Mouse (Mus musculus) heart, embryonic 13.5 days (tissue): ENCODE data around the gene Lif. TPM values are rescaled to one million over a fixed set of nuclear protein-coding genes. Genes with fewer than 3 reads are reported as not detected.

Experiments used
- ATAC-seq: fragments of 200-750 bp; cut with Nextera tagmentation; 2 replicates; pipeline ENCODE4 v1.8.0; 2017; ENCODE audit warnings: moderate TSS enrichment; ENCODE audit not compliant: insufficient number of reproducible peaks, low FRiP score, low TSS enrichment; ENCODE audit errors: extremely low read depth
- H3K27ac ChIP-seq: fragments of 300-500 bp; sonication (generic); replicated peaks from 2 replicates; pipeline ENCODE4 v1.5.1; 2015; ENCODE audit warnings: moderate library complexity, mild to moderate bottlenecking, inconsistent platforms
- H3K27me3 ChIP-seq: fragments of 300-500 bp; sonication (generic); replicated peaks from 2 replicates; pipeline ENCODE4 v1.6.1; 2015; ENCODE audit warnings: mild to moderate bottlenecking, inconsistent platforms
- H3K36me3 ChIP-seq: fragments of 300-500 bp; sonication (generic); 2 replicates; pipeline ENCODE4 v1.6.1; 2015; ENCODE audit warnings: mild to moderate bottlenecking, inconsistent platforms
- H3K4me1 ChIP-seq: fragments of 300-500 bp; sonication (generic); 2 replicates; pipeline ENCODE4 v1.6.1; 2015; ENCODE audit warnings: inconsistent platforms
- H3K4me2 ChIP-seq: fragments of 300-500 bp; sonication (generic); 2 replicates; pipeline ENCODE4 v1.6.1; 2015; ENCODE audit warnings: inconsistent platforms, mild to moderate bottlenecking, moderate library complexity
- H3K4me3 ChIP-seq: fragments of 300-500 bp; sonication (generic); 2 replicates; pipeline ENCODE4 v1.5.1; 2015; ENCODE audit warnings: moderate library complexity, mild to moderate bottlenecking, inconsistent platforms
- H3K9ac ChIP-seq: fragments of 300-500 bp; sonication (generic); 2 replicates; pipeline ENCODE4 v1.6.1; 2015; ENCODE audit warnings: inconsistent platforms, mild to moderate bottlenecking, moderate library complexity
- H3K9me3 ChIP-seq: fragments of 300-500 bp; sonication (generic); 2 replicates; pipeline ENCODE4 v1.6.1; 2016; ENCODE audit warnings: inconsistent platforms
- whole genome bisulfite sequencing: fragments of 180-500 bp; shearing (Covaris S2); methylation state at CpG from one replicate; pipeline ENCODE4 v1.1.7; 2015; ENCODE audit warnings: mixed read lengths; 5-methylcytosine and 5-hydroxymethylcytosine counted together
- polyA plus RNA-seq: library from polyadenylated mRNA; unstranded; fragments of >200 nt; fragmentation: Nextera tagmentation; extraction: Ambion mirVana; gene quantifications from 2 replicates; pipeline ENCODE4 v1.2.1, GENCODE M21; 2015

The Lif gene
- polyA plus RNA-seq, 1 experiment from 2014 or later, result 0.56 TPM

DNA sequence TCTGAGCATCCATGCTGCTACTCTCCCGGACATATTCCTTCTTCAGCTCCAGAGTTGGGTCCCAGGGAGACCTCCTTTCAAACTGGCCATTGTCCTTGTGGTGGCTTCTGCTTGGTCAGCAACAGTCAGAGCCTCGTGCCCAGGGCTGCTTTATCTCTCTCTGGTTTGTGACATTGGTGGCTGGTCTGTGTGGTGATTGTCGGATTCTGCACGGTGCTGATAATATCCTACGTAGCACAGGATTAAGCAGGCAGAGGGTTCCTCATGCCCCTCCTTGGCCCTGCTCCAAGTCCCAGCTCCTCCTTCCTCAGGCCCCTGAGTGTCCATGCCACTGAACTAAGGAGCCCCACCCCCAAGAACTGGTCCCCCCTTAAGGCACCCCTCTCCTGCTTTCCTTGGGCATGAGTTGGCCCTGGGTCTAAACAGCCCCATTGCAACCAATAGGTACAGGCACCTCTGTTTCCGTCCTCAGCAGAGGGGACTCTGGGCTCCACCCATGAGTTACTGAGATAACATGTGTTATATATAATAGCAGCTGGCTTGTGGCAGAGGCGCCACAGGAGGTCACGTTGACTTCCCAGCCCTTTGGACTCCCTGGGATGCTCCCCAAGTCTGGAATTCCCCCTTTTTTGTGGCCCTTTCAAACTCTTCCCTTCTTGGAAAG lies 35.0 kb downstream of the Lif start:
- no peak overlapping the region for H3K4me3 ChIP-seq
- H3K27ac ChIP-seq, result no peak overlapping the region
- no peak overlapping the region for H3K9ac ChIP-seq
- no peaks in the 10 kb centered on the region for H3K36me3 ChIP-seq
- H3K27me3 ChIP-seq, result peaks cover 19% of the 10 kb centered on the region
- peaks cover 58% of the 10 kb centered on the region for H3K4me1 ChIP-seq
- no peak for ATAC-seq
- H3K4me2 ChIP-seq, result no peak overlapping the region
- 24% methylated on average over 8 of the region's 8 CpGs for WGBS
- H3K9me3 ChIP-seq, result no peaks in the 10 kb centered on the region

DNA sequence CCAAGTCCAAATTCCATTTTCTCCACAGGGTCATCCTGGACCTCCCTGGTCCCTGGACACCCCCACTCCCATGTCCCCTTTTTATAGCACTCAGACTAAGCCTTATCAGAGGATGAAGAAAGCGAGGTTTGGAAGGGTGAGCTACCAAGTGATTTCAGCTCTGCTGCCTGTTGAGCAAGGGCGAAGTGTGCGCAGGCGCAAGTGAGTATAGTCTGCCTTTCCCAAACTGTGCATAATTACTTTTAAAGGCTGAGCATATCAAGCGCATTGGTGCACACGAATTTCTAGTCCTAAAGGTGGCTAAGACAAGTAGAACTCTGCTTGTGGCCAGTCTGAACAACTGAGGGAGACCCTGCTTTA lies 35.5 kb downstream of the Lif start:
- ATAC-seq, result no peak
- Histone ChIP-seq H3K27me3 (peaks cover 16% of the 10 kb centered on the region), H3K4me1 (peaks cover 63% of the 10 kb centered on the region), H3K4me2 (no peak overlapping the region), H3K9me3 (no peaks in the 10 kb centered on the region), H3K4me3 (no peak overlapping the region), H3K27ac (0 out of 2 replicates have a peak overlapping the region, but pooled peaks have one; percentile 8), H3K36me3 (no peaks in the 10 kb centered on the region), H3K9ac (no peak overlapping the region)
- 74% methylated on average over 6 of the region's 6 CpGs for WGBS

DNA sequence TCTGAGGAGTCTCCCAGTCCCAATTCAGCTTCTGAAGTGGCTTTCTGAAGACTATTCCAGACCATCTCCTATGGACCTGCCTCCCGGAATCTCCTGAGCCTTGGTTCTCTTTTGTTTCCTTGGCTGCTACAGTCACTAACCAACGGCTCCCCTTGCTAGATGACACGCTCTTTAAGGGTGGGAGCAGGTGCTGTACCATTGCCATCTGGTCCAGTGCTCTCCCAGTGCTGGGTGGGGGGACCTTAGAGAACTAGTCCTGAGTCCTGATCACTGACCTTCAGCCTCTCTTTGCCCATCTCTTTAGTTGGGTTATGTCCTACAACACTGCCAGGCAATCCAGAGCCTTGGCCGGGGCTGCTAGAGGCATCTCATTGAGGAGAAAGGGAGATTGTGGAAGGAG lies 36.1 kb downstream of the Lif start:
- 89% methylated on average over 4 of the region's 4 CpGs for WGBS
- 0 out of 2 replicates have a peak overlapping the region, but pooled peaks have one; percentile 8 for H3K27ac ChIP-seq
- no peak overlapping the region for H3K4me2 ChIP-seq
- peaks cover 11% of the 10 kb centered on the region for H3K27me3 ChIP-seq
- H3K9ac ChIP-seq, result no peak overlapping the region
- no peak for ATAC-seq
- H3K9me3 ChIP-seq, result no peaks in the 10 kb centered on the region
- peaks cover 68% of the 10 kb centered on the region for H3K4me1 ChIP-seq
- no peaks in the 10 kb centered on the region for H3K36me3 ChIP-seq
- H3K4me3 ChIP-seq, result no peak overlapping the region

DNA sequence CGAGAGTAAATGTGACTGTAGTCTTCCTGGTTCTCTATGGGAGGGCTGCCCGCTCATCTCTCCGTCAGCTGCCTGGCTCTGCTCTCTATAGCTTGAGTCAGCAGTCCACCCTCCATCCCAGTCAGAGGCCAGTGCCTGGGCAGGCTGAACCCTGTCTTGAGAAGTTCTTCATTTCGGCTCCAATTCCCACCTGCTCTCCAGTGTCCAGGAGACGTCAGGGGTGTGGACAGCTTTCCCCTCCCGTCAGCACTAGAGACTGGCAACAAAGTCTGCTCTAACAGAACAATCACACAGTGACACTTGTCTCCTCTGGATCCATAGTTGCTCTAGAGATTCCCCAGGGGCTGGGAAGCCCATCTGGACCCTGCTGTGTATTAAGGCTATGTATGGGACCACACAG lies 36.7 kb downstream of the Lif start:
- Histone ChIP-seq H3K4me1 (peaks cover 73% of the 10 kb centered on the region), H3K9ac (no peak overlapping the region), H3K36me3 (no peaks in the 10 kb centered on the region), H3K4me3 (no peak overlapping the region), H3K4me2 (no peak overlapping the region), H3K9me3 (no peaks in the 10 kb centered on the region), H3K27me3 (peaks cover 11% of the 10 kb centered on the region), H3K27ac (peak overlapping the region; percentile 69; the same call in 1 of the 2 replicates)
- 78% methylated on average over 6 of the region's 6 CpGs for WGBS
- no peak for ATAC-seq

DNA sequence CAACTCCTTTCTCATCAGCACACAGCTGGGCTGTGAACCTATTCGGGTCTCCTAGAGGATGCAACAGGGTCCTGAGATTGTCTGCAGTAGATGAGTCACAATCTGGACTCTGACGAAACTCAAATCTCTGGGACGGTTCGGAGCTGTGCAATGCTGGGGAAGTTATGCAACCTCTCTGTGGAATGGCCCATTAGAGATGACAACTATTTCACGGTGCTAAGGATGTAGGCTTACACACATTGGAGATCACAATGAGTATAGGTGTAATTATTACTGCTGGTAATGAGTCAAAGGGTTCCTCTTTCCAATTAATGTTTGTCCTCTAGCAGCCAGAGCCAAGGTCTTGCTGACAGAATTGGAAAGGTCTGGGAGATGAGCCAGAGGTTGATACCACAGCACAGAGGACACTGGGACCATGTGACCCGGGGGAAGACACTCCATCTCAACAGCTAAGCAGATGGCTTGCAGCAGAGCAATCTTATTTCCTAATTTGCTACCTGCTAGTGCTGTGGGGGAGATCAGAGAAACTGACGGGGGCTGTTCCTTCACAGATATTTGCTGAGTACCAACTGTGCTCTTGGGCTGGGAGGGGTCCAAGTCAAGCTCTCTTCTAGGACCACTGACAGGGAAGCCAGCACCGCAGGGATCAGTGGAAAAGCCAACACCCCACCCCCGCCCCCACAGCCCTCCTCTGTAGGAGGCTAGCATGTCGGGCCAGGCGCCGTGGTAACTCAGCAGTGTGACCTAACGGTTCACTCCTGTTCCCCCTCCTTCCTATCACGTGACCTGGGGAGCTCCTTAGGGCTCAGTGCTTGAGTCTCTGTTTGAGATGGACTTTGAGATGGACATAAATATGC lies 37.4 kb downstream of the Lif start:
- H3K4me1 ChIP-seq, result peaks cover 80% of the 10 kb centered on the region
- no peaks in the 10 kb centered on the region for H3K9me3 ChIP-seq
- H3K27ac ChIP-seq, result peak overlapping the region; percentile 69
- H3K4me2 ChIP-seq, result peak overlapping the region; percentile 16
- peaks cover 7% of the 10 kb centered on the region for H3K27me3 ChIP-seq
- no peak overlapping the region for H3K4me3 ChIP-seq
- H3K9ac ChIP-seq, result no peak overlapping the region; the same call in 1 of the 2 replicates
- no peak for ATAC-seq
- no peaks in the 10 kb centered on the region for H3K36me3 ChIP-seq
- 28% methylated on average over 14 of the region's 14 CpGs for WGBS

DNA sequence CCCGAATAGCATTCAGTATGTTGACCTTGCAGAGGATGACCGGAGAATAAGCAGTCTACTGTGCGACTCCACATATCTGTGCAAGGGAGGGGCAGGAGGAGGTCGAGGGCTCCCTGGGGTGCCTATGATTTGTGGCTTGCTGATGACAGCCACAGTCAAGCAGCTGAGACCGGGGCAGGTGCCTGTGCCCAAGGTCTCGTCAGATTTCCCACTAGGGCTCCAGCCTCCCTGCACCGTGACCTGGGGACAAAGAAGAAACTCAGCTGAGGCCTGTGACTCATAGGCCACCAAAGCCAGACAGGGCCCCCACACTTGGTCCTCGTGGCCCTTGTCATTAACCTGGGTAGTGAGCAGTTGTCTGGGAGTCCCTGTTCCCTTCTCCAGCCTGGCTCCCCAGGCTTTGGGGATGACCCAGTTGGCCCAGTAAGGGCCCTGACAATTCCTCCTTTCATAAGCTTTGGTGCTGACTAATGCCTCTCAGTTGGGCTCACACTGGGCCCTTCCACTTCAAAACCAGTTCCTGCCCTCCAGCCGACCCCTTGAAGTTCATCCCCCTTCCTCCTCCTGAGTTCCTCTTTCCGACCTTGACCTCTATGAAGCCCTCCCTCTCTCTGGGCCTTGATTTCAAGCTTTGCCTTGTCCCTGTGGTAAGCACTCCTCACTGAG lies 39.4 kb downstream of the Lif start:
- peaks cover 85% of the 10 kb centered on the region for H3K4me1 ChIP-seq
- ATAC-seq, result no peak

DNA sequence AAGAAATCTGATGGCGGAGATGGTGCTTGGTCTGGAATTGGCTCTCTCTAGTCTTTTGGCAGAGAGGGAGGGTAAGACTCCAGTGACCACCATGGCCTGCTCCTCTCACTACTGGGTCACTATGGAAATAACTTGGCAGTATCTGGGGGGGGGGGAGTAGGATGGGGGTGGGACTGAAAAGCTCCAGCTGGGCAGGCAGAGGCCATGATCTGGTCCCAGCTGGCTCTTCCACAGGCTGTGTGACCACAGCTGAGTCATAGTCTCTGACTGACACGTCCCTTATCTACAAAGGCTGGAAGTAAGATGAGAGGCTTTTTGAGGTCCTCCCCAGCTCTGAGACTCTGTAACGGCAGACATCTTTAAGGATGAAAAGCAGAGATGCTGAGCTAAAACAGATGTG lies 40.4 kb downstream of the Lif start:
- Histone ChIP-seq H3K36me3 (no peaks in the 10 kb centered on the region), H3K27ac (0 out of 2 replicates have a peak overlapping the region, but pooled peaks have one; percentile 76), H3K9ac (no peak overlapping the region), H3K4me2 (no peak overlapping the region), H3K4me1 (peaks cover 85% of the 10 kb centered on the region), H3K4me3 (no peak overlapping the region), H3K9me3 (no peaks in the 10 kb centered on the region), H3K27me3 (peaks cover 7% of the 10 kb centered on the region)
- ATAC-seq, result no peak
- WGBS, result 41% methylated on average over 3 of the region's 3 CpGs

More for the DNA sequence above, 39.4 kb downstream of the Lif start:
- H3K36me3 ChIP-seq, result no peaks in the 10 kb centered on the region
- peak overlapping the region; percentile 76 for H3K27ac ChIP-seq
- H3K27me3 ChIP-seq, result peaks cover 7% of the 10 kb centered on the region
- no peak overlapping the region for H3K9ac ChIP-seq
- 40% methylated on average over 10 of the region's 10 CpGs for WGBS
- H3K9me3 ChIP-seq, result no peaks in the 10 kb centered on the region
- no peak overlapping the region for H3K4me3 ChIP-seq
- no peak overlapping the region for H3K4me2 ChIP-seq

DNA sequence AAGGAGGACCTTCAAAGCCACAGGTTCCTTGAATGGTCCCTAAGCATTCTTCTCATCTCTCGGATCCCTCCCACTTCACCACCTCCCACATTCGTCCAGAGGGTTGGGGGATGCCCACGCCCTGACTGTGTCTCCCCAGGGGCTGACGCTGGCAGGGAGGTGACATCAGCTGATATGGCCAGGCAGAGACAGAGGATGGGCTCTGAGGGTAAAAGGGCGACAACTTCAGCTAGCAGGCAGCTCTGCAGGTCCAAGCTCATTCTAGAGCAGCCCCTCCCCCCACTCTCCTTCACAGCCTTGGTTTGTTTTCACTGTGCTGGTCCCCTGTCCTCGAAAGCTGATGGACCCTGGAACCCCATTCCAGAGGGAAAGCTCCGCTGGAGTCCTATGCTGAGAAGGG lies 41.3 kb downstream of the Lif start:
- 14% methylated on average over 7 of the region's 7 CpGs for WGBS
- Histone ChIP-seq H3K9me3 (no peaks in the 10 kb centered on the region), H3K4me2 (peak overlapping the region; percentile 35; the same call in 1 of the 2 replicates), H3K27ac (peak overlapping the region; percentile 86), H3K27me3 (peaks cover 6% of the 10 kb centered on the region), H3K4me3 (no peak overlapping the region), H3K36me3 (no peaks in the 10 kb centered on the region), H3K4me1 (peaks cover 87% of the 10 kb centered on the region), H3K9ac (peak overlapping the region; percentile 40)
- no peak for ATAC-seq

DNA sequence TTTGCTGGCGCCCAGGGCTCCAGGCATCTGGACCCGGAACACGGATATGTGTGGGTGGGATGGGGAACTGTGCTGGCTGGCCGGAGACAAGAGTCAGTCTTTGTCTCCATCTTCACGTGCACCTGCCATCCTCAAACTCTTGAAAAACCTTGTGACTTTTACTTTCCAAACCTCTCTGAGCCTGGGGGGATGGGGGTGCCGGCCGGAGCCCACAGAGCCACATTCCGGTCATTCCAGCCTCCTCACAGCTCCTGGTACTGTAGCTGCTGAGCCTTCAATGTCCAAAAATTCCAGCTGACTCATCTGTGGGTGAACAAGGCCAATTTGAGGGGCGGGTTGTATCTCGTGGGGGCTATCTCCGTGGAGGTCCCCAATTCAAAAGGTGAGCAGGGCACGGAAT lies 41.8 kb downstream of the Lif start:
- no peaks in the 10 kb centered on the region for H3K9me3 ChIP-seq
- ATAC-seq, result no peak
- 0 out of 2 replicates have a peak overlapping the region, but pooled peaks have one; percentile 3 for H3K4me3 ChIP-seq
- 16% methylated on average over 12 of the region's 12 CpGs for WGBS
- H3K27me3 ChIP-seq, result peaks cover under 1% of the 10 kb centered on the region; the same call in 1 of the 2 replicates
- H3K4me1 ChIP-seq, result peaks cover 86% of the 10 kb centered on the region
- H3K36me3 ChIP-seq, result no peaks in the 10 kb centered on the region
- peak overlapping the region; percentile 35 for H3K4me2 ChIP-seq
- H3K27ac ChIP-seq, result peak overlapping the region; percentile 86
- H3K9ac ChIP-seq, result peak overlapping the region; percentile 40

DNA sequence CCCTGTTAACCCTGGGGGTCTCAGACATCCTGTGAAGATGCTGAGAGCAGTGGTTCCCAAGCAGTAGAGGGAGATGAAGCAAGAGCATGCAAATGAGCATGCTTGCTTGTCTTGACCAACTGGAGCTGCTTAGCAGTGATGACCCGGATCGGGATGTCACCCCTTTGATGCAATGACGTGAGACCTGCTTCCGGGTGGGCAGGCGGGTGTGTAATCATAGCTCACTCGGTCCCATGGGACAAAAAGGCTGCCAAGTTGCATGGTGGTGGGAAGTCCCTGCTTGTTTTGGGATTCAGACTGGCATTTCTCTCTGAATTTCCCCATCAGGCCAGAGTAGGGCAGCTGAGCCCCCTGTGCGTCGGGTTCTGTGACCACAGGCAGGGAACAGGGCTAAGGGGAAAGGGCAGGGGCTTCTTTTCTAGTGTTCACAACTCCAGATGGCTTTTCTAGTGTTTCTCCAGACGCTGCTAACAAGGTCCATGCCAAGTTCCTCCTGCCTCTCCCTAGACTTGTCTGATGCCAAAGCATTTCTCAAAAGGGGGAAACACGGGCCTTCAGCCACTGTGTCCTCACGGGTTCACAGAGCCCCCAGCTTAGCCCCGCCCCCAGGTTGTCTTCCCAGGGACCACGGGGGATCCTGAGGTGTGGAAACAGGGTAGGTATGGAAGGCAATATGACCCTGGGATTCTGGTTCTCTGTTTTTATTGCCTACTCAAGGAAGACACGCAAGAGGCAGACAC lies 42.5 kb downstream of the Lif start:
- peak overlapping the region; percentile 28; the same call in 1 of the 2 replicates for H3K9ac ChIP-seq
- peak overlapping the region; percentile 86 for H3K27ac ChIP-seq
- peaks cover 81% of the 10 kb centered on the region for H3K4me1 ChIP-seq
- no peak for ATAC-seq
- H3K4me2 ChIP-seq, result 0 out of 2 replicates have a peak overlapping the region, but pooled peaks have one; percentile 35
- no peak overlapping the region for H3K4me3 ChIP-seq
- H3K9me3 ChIP-seq, result no peaks in the 10 kb centered on the region
- 65% methylated on average over 14 of the region's 14 CpGs for WGBS
- no peaks in the 10 kb centered on the region for H3K36me3 ChIP-seq
- H3K27me3 ChIP-seq, result no peaks in the 10 kb centered on the region; the same call in 1 of the 2 replicates
